ENCODE assay signal across 13 mouse cellular contexts in the genomic region with DNA sequence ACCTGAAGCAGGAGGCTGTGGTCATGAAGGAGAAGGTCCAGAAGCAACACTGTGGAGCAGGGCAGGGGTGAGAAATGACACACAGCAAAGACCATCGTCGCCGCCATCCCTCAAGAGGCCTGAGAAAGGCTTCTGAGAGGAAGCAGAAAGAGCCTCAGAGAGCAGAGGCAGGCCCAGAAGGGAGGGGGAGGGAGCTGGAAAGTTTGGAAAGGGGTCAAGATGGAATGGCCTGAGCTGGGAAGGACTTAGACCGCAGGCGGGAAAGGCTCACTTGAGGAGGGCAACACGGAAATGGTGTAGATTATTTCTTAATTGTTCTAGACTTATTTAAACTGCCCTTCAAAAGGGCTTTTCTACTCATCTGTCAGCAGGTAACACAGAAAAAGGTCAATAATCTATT. TPM values are rescaled to one million over a fixed set of nuclear protein-coding genes. Genes with fewer than 3 reads are reported as not detected.
DNase-seq lines count a peak whose midpoint lies in the region; ATAC-seq lines count a peak whose summit lies in the region.
"Had no signal": no experiment of that assay in that cellular context is flagged by ENCODE, and none has a peak within 500 bp of the region (broad histone marks: within the 10 kb centered on the region; RNA-seq: fewer than 3 reads in every experiment).

No protein-coding gene starts in this region.

- peaks cover 43% of the 10 kb centered on the region; the same call in 1 of the 2 replicates for H3K36me3 ChIP-seq in hindbrain, embryonic 10.5 days
- peaks cover 42% of the 10 kb centered on the region for H3K36me3 ChIP-seq in hindbrain, embryonic 13.5 days
- no peaks in the 10 kb centered on the region for H3K36me3 ChIP-seq in midbrain, embryonic 11.5 days (ENCODE audit: control insufficient read depth, insufficient read depth, low read length)

- ATAC-seq in hindbrain, embryonic 13.5 days (ENCODE audit: low FRiP score): no peak
- ATAC-seq in midbrain, embryonic 11.5 days (ENCODE audit: low FRiP score): no peak

- H3K27ac ChIP-seq in hindbrain, embryonic 10.5 days: 0 out of 2 replicates have a peak overlapping the region, but pooled peaks have one; percentile 23
- no peak overlapping the region for H3K27ac ChIP-seq in hindbrain, embryonic 13.5 days
- no peak overlapping the region for H3K27ac ChIP-seq in midbrain, embryonic 11.5 days (ENCODE audit: low read depth, low read length)
- H3K27ac ChIP-seq: embryonic facial prominence, embryonic 10.5 days; heart, embryonic 13.5 days; liver, embryonic 15.5 days; neural tube, embryonic 13.5 days had no signal

- WGBS in hindbrain, embryonic 10.5 days: 91% methylated on average over 6 of the region's 6 CpGs
- WGBS in hindbrain, embryonic 13.5 days: 87% methylated on average over 6 of the region's 6 CpGs
- WGBS in midbrain, embryonic 11.5 days: 79% methylated on average over 6 of the region's 6 CpGs

- H3K9me3 ChIP-seq in hindbrain, embryonic 10.5 days: no peaks in the 10 kb centered on the region
- no peaks in the 10 kb centered on the region for H3K9me3 ChIP-seq in hindbrain, embryonic 13.5 days
- no peaks in the 10 kb centered on the region for H3K9me3 ChIP-seq in midbrain, embryonic 11.5 days (ENCODE audit: control insufficient read depth, low read length)
- H3K9me3 ChIP-seq: embryonic facial prominence, embryonic 10.5 days; heart, embryonic 13.5 days; liver, embryonic 15.5 days; neural tube, embryonic 13.5 days had no signal

- no peak overlapping the region for H3K4me3 ChIP-seq in hindbrain, embryonic 10.5 days
- H3K4me3 ChIP-seq in hindbrain, embryonic 13.5 days: no peak overlapping the region
- H3K4me3 ChIP-seq in midbrain, embryonic 11.5 days (ENCODE audit: low read depth, low read length): no peak overlapping the region
- H3K4me3 ChIP-seq: embryonic facial prominence, embryonic 10.5 days; heart, embryonic 13.5 days; liver, embryonic 15.5 days; neural tube, embryonic 13.5 days had no signal

- peaks cover 17% of the 10 kb centered on the region; the same call in 1 of the 2 replicates for H3K4me1 ChIP-seq in hindbrain, embryonic 10.5 days (replicated peaks)
- peaks cover 25% of the 10 kb centered on the region for H3K4me1 ChIP-seq in hindbrain, embryonic 13.5 days (replicated peaks)
- H3K4me1 ChIP-seq in midbrain, embryonic 11.5 days (ENCODE audit: control insufficient read depth, insufficient read depth, low read length): no peaks in the 10 kb centered on the region
- H3K4me1 ChIP-seq: embryonic facial prominence, embryonic 10.5 days; liver, embryonic 15.5 days had no signal

- DNase-seq in hindbrain, embryonic 10.5 days (ENCODE audit: low spot score): no peak
- peak; percentile 24 to 36 for DNase-seq in heart, postnatal 10 days
- peak; percentile 11 to 14 for DNase-seq in heart, postnatal 36 days
- DNase-seq in lung, postnatal 10 days: peak; percentile 36
- no peak for DNase-seq in midbrain, embryonic 11.5 days (ENCODE audit: low spot score, missing footprints)
- no peak for DNase-seq in adrenal gland, postnatal 4 days (ENCODE audit: low spot score in 2 of 2)
- DNase-seq: cerebellum, adult 8-10 months; midbrain, embryonic 14.5 days had no signal

- H3K9ac ChIP-seq in hindbrain, embryonic 13.5 days: no peak overlapping the region
- no peak overlapping the region for H3K9ac ChIP-seq in midbrain, embryonic 11.5 days (ENCODE audit: low read length)
- H3K9ac ChIP-seq: heart, embryonic 13.5 days; liver, embryonic 15.5 days; neural tube, embryonic 13.5 days had no signal

- no peaks in the 10 kb centered on the region for H3K27me3 ChIP-seq in hindbrain, embryonic 10.5 days (ENCODE audit: insufficient read depth, poor library complexity, severe bottlenecking)
- no peaks in the 10 kb centered on the region for H3K27me3 ChIP-seq in hindbrain, embryonic 13.5 days
- no peaks in the 10 kb centered on the region for H3K27me3 ChIP-seq in midbrain, embryonic 11.5 days (ENCODE audit: control insufficient read depth, insufficient read depth, low read length)
- H3K27me3 ChIP-seq: heart, embryonic 13.5 days; liver, embryonic 15.5 days; neural tube, embryonic 13.5 days had no signal

- H3K4me2 ChIP-seq in hindbrain, embryonic 13.5 days: no peak overlapping the region
- H3K4me2 ChIP-seq in midbrain, embryonic 11.5 days: no peak overlapping the region
- H3K4me2 ChIP-seq: heart, embryonic 13.5 days; liver, embryonic 15.5 days; neural tube, embryonic 13.5 days had no signal

- intact Hi-C loops in heart, postnatal 10 days (cut with DNase I): no loop called here
- intact Hi-C loops in heart, postnatal 36 days (cut with DNase I): no loop called here

RNA-seq across cellular contexts. Expression of a gene that starts 47.8 kb away (rescaled TPM):
- 21.0 and 23.2 TPM in 2 replicates for polyA plus RNA-seq in hindbrain, embryonic 10.5 days (2016; fragmentation: Nextera tagmentation; extraction: Ambion mirVana)
- polyA plus RNA-seq in hindbrain, embryonic 13.5 days (2015; fragmentation: Nextera tagmentation; extraction: Ambion mirVana): 22.5 and 23.0 TPM in 2 replicates
- 10 to 100 TPM; 16.0 to 19.2 TPM for total RNA-seq in heart, postnatal 10 days (2021)
- 10 to 100 TPM; 17.2 to 17.5 TPM for total RNA-seq in heart, postnatal 36 days (2021)
- polyA plus RNA-seq in midbrain, embryonic 11.5 days (2014; fragmentation: Nextera tagmentation; extraction: Ambion mirVana): 14.5 and 19.1 TPM in 2 replicates
- total RNA-seq in adrenal gland, postnatal 4 days (2021): 10 to 100 TPM; 31.1 to 32.6 TPM

Comparison
In these comparisons a context has a peak if more than half of its experiments do, and no peak if none do; other contexts are left out.
1. DNase-seq: peak in heart, postnatal 10 days (2 of 2), heart, postnatal 36 days (2 of 2) and lung, postnatal 10 days (single experiment); none in hindbrain, embryonic 10.5 days (single experiment), midbrain, embryonic 11.5 days (single experiment) and adrenal gland, postnatal 4 days (0 of 2).